Mouse (Mus musculus) neural tube, embryonic 11.5 days (tissue): ENCODE measurements around the gene Bin2. TPM values are rescaled to one million over a fixed set of nuclear protein-coding genes. Genes with fewer than 3 reads are reported as not detected.
"Not testable (repeated sequence)": the region's sequence is repeated elsewhere in the genome, so short reads cannot be mapped to it uniquely, and the experiment has no call there.

Experiments used
- ATAC-seq: fragments of 200-750 bp; cut with Nextera tagmentation; 2 replicates; pipeline ENCODE4 v1.8.0; 2017; ENCODE audit warnings: moderate number of reproducible peaks, mild to moderate bottlenecking, moderate TSS enrichment, moderate library complexity; ENCODE audit not compliant: insufficient read depth, low FRiP score, low TSS enrichment
- DNase-seq: peaks from one replicate; pipeline ENCODE4 v3.0.0-alpha.2; 2015; ENCODE audit warnings: low spot score
- H3K27ac ChIP-seq: fragments of 300-500 bp; sonication (generic); 2 replicates; pipeline ENCODE4 v1.5.1; 2014; ENCODE audit warnings: low read depth, mild to moderate bottlenecking, low read length
- H3K27me3 ChIP-seq: fragments of 300-500 bp; sonication (generic); 2 replicates; pipeline ENCODE4 v1.6.1; 2014; ENCODE audit warnings: mild to moderate bottlenecking, low read length, mixed read lengths; ENCODE audit not compliant: control insufficient read depth, insufficient read depth
- H3K36me3 ChIP-seq: fragments of 300-500 bp; sonication (generic); 2 replicates; pipeline ENCODE4 v1.6.1; 2014; ENCODE audit warnings: mild to moderate bottlenecking, low read length, moderate library complexity, mixed read lengths; ENCODE audit not compliant: control insufficient read depth, insufficient read depth
- H3K4me1 ChIP-seq: fragments of 300-500 bp; sonication (generic); 2 replicates; pipeline ENCODE4 v1.6.1; 2014; ENCODE audit warnings: low read length, mixed read lengths; ENCODE audit not compliant: control insufficient read depth, insufficient read depth
- H3K4me2 ChIP-seq: fragments of 300-500 bp; sonication (generic); 2 replicates; pipeline ENCODE4 v1.6.1; 2014; ENCODE audit warnings: low read depth, mild to moderate bottlenecking, moderate library complexity
- H3K4me3 ChIP-seq: fragments of 300-500 bp; sonication (generic); 2 replicates; pipeline ENCODE4 v1.5.1; 2014; ENCODE audit warnings: low read depth, low read length
- H3K9ac ChIP-seq: fragments of 300-500 bp; sonication (generic); 2 replicates; pipeline ENCODE4 v1.6.1; 2014; ENCODE audit warnings: mild to moderate bottlenecking, low read length
- H3K9me3 ChIP-seq: fragments of 300-500 bp; sonication (generic); 2 replicates; pipeline ENCODE4 v1.6.1; 2016; ENCODE audit warnings: low read length; ENCODE audit not compliant: control insufficient read depth
- WGBS: fragments of 180-500 bp; shearing (Covaris S2); extraction: QIAGEN DNeasy Blood & Tissue Kit; methylation state at CpG from one replicate; pipeline ENCODE4 v1.1.7; 2014; 5-methylcytosine and 5-hydroxymethylcytosine counted together
- polyA plus RNA-seq: library from polyadenylated mRNA; unstranded; fragments of >200 nt; fragmentation: Nextera tagmentation; extraction: Ambion mirVana; gene quantifications from 2 replicates; pipeline ENCODE4 v1.2.1, GENCODE M21; 2014

The Bin2 gene
- polyA plus RNA-seq, 1 experiment from 2014 or later, result 3.6 TPM

GRCm38 (mm10) chr15:100627287-100627686, 42.1 kb downstream of the Bin2 start:
- ATAC-seq (no peak), DNase-seq (no peak)
- no peak overlapping the region for H3K4me3 ChIP-seq
- no peaks in the 10 kb centered on the region; the same call in 1 of the 2 replicates for H3K36me3 ChIP-seq
- no peaks in the 10 kb centered on the region for H3K9me3 ChIP-seq
- no peaks in the 10 kb centered on the region for H3K27me3 ChIP-seq
- 13% methylated on average over 10 of the region's 10 CpGs for WGBS
- no peak overlapping the region for H3K27ac ChIP-seq
- no peak overlapping the region for H3K9ac ChIP-seq
- no peaks in the 10 kb centered on the region for H3K4me1 ChIP-seq
- no peak overlapping the region for H3K4me2 ChIP-seq

GRCm38 (mm10) chr15:100624435-100624834, 44.9 kb downstream of the Bin2 start:
- no peaks in the 10 kb centered on the region for H3K27me3 ChIP-seq
- H3K9ac ChIP-seq, result no peak overlapping the region
- no peaks in the 10 kb centered on the region for H3K9me3 ChIP-seq
- no peak for ATAC-seq
- H3K27ac ChIP-seq, result no peak overlapping the region
- H3K4me1 ChIP-seq, result no peaks in the 10 kb centered on the region
- DNase-seq, result no peak
- H3K4me3 ChIP-seq, result no peak overlapping the region
- H3K4me2 ChIP-seq, result no peak overlapping the region
- 93% methylated on average over 3 of the region's 3 CpGs for WGBS
- no peaks in the 10 kb centered on the region; the same call in 1 of the 2 replicates for H3K36me3 ChIP-seq

DNA sequence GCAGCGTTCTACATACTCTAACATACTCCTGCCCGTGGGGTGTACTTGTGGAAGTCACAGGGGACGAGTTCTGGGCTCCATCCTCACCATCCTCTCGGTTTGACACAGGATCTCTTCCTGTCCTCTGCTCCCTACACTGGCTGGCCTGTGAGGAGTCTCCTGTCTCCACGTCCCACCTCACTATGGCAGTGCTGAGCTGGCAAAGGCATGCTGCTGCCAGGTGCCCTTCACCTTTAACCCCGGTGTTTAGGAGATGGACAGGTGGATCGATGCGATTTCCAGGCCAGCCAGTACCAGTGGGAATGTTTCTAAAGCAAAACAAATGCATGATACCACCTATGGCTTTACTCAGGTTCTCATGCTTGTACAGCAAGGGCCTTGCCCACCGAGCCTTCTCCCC, 45.6 kb downstream of the Bin2 start:
- Histone ChIP-seq H3K27me3 (no peaks in the 10 kb centered on the region), H3K9me3 (no peaks in the 10 kb centered on the region), H3K9ac (no peak overlapping the region), H3K4me1 (no peaks in the 10 kb centered on the region), H3K4me2 (no peak overlapping the region), H3K4me3 (no peak overlapping the region), H3K36me3 (peaks cover 1% of the 10 kb centered on the region; the same call in 1 of the 2 replicates), H3K27ac (no peak overlapping the region)
- DNase-seq, result no peak
- WGBS, result 89% methylated on average over 9 of the region's 9 CpGs
- no peak for ATAC-seq

DNA sequence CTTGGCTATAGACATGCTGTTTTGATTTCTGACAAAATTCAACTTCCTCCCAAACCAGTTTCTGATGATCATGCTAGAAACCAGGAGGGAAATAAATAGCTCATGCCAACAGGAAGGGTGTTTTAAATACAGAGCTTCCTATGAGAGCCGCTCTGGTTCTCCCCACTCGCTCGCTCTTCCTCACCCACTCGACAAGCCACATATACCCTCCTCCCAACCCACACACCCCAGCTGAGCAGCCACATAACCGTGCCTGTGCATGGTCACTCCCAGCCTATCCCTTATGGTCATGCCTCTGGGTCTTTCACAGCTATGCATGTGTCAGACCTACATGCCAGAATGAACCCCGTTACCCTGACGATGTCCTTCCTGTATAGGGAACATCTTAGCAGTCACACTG, 47.2 kb downstream of the Bin2 start:
- Histone ChIP-seq H3K27me3 (no peaks in the 10 kb centered on the region), H3K4me3 (no peak overlapping the region), H3K36me3 (peaks cover 8% of the 10 kb centered on the region), H3K27ac (no peak overlapping the region), H3K9me3 (no peaks in the 10 kb centered on the region), H3K9ac (no peak overlapping the region), H3K4me2 (no peak overlapping the region), H3K4me1 (no peaks in the 10 kb centered on the region)
- ATAC-seq (no peak), DNase-seq (no peak)
- WGBS, result 91% methylated on average over 7 of the region's 7 CpGs

DNA sequence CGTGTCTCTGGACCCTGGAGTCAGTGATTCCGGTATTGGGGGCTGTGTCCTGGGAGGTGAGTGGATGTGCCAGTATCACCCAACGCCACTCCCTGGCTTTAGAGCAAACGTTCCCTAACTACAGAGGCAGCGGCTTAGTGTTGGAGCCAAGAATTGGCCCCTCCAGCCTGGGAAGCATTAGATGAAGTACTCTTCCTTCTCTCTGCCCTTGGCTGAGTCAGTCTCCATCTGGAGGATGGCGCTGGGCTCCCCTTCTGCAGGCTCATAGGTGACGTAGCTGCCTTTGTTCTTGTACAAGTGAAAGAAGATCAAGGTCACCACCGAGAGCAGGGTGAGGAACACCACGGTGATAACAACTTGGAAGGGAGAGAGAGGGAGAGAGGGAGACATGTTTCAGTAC, 47.7 kb downstream of the Bin2 start:
- 73% methylated on average over 9 of the region's 9 CpGs for WGBS
- DNase-seq, result not testable (repeated sequence)

DNA sequence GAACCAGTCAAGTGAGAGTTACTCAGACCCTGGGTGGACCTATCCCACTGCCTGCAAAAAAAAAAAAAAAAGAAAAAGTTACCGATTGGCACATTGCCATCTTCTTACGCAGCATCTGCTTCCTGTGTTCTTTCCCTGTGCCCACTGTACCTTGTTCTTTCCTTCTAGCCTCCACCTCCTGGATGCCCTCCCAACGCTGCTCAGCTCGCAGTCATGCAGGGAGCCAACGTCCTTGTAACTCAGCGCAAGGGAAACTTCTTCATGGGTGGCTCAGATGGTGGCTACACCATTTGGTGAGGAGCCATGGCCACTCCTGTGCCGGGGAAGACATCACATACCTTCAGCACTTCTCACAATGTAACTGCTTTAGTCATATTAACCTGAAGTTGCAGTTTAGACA, 50.2 kb downstream of the Bin2 start:
- H3K4me3 ChIP-seq, result no peak overlapping the region
- ATAC-seq (no peak), DNase-seq (no peak)
- H3K9me3 ChIP-seq, result no peaks in the 10 kb centered on the region
- peaks cover 6% of the 10 kb centered on the region; the same call in 1 of the 2 replicates for H3K4me1 ChIP-seq
- no peak overlapping the region for H3K4me2 ChIP-seq
- no peaks in the 10 kb centered on the region for H3K27me3 ChIP-seq
- WGBS, result 91% methylated on average over 7 of the region's 7 CpGs
- peaks cover 8% of the 10 kb centered on the region for H3K36me3 ChIP-seq
- no peak overlapping the region for H3K27ac ChIP-seq
- no peak overlapping the region for H3K9ac ChIP-seq

More for the DNA sequence above, 47.7 kb downstream of the Bin2 start:
- H3K36me3 ChIP-seq, H3K9ac ChIP-seq, H3K4me1 ChIP-seq, H3K27me3 ChIP-seq, ATAC-seq, H3K4me3 ChIP-seq, H3K27ac ChIP-seq, H3K4me2 ChIP-seq, H3K9me3 ChIP-seq: not testable (repeated sequence)

DNA sequence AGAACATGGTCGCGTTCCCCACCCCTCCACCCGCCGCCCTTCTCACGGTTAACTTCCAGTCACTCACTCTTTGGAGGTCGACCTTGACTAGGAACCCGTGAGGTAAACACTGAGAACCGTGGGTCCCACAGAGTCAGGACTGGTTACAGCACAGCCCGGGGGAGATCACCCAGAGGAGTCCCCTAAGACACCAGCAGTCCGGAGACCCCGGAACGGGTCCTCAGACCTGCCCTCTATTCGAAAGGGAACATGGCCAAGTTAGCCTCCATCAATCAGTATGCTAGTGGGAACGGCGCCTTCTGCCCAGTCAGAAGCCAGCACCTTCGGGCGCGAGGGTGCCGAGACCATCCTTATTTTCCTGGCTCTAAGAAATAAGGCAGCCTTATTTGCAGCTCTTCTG, 53.1 kb downstream of the Bin2 start:
- H3K36me3 ChIP-seq, result peaks cover 8% of the 10 kb centered on the region
- DNase-seq (no peak), ATAC-seq (peak; percentile 8; the same call in 1 of the 2 replicates)
- under 1% methylated on average over 19 of the region's 19 CpGs for WGBS
- peaks cover 8% of the 10 kb centered on the region for H3K4me1 ChIP-seq
- peak overlapping the region; percentile 96 for H3K27ac ChIP-seq
- H3K9ac ChIP-seq, result peak overlapping the region; percentile 85
- H3K27me3 ChIP-seq, result no peaks in the 10 kb centered on the region
- H3K4me2 ChIP-seq, result peak overlapping the region; percentile 62
- H3K9me3 ChIP-seq, result no peaks in the 10 kb centered on the region
- peak overlapping the region; percentile 94 for H3K4me3 ChIP-seq

DNA sequence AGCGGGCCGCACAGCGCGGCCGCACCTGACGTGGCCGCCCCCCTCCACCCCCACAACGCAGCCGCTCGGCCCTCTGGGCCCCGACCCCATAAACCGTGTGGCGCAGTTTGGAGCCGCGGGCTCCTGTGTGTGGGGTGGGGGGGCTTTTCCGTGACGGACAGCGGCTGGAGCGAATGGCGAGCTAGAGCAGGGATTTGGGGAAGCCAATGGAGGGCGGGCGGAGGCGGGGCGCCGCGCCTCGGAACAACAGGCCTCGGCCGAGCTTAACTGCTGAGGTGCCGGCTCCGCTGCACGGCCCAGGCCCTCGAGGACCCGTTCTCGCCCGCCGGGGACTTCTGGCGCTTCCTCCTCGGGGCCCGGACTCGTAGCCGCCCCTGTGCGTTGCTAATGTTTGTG, 53.5 kb downstream of the Bin2 start:
- Histone ChIP-seq H3K27ac (peak overlapping the region; percentile 96), H3K9me3 (no peaks in the 10 kb centered on the region), H3K36me3 (peaks cover 8% of the 10 kb centered on the region), H3K4me2 (peak overlapping the region; percentile 62), H3K4me1 (peaks cover 8% of the 10 kb centered on the region), H3K9ac (peak overlapping the region; percentile 85), H3K4me3 (peak overlapping the region; percentile 94), H3K27me3 (no peaks in the 10 kb centered on the region)
- peak; percentile 76 for ATAC-seq
- DNase-seq, result peak; percentile 93
- under 1% methylated on average over 28 of the region's 43 CpGs for WGBS

DNA sequence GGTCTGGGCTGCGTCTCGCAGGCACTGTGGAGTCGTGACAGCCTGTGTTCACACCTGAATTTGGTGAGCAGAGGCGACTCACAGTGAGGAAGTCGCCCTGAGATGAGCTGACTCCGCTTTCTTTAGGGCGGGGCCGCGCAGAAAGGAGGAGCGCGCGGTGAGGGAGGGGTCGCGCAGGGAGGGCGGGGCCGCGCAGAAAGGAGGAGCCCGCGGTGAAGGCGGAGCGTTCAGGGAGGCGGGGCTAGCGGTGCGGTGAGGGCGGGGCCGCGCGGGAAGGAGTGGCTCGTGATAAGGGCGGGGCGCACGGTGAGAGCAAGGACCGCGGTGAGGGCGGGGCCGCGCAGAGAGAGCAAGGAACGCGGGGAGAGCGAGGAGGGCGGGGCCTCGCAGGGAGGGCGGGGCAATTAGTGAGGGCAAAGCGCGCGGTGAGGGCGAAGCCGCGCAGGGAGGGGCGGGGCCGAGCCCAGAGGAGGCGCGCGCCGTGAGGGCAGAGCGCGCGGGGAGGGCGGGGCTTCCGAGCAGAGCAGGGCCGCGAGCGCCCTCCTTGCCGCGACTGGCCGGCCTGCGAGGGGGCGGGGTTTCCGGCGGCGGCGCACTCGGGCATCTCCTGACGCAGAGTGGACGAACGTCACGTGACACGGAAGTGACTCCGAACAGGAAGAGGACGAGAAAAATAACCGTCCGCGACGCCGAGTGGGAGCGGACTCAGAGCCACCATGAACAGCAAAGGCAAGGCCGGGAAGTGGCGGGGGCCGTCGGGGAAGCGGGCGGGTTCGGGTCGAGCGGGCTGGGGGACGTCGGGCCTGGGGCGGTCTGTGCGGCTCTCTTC, 54.1 kb downstream of the Bin2 start, which contains the start of gene Dazap2:
TSS of gene Dazap2 (plus strand) at position 354 of the 829 bp plus-strand sequence.
- Histone ChIP-seq H3K9me3 (no peaks in the 10 kb centered on the region), H3K9ac (peak within 1 kb of the TSS; percentile 85), H3K4me1 (peaks cover 8% of the 10 kb centered on the region), H3K36me3 (peaks cover 8% of the 10 kb centered on the region), H3K27me3 (no peaks in the 10 kb centered on the region), H3K4me2 (peak within 1 kb of the TSS; percentile 62), H3K27ac (peak within 1 kb of the TSS; percentile 96), H3K4me3 (peak within 1 kb of the TSS; percentile 94)
- peak; percentile 99 for DNase-seq
- peak; percentile 90 for ATAC-seq
- WGBS, result under 1% methylated on average over 55 of the region's 99 CpGs
